Mouse (Mus musculus): ENCODE data around the gene Ppm1n. TPM values are rescaled to one million over a fixed set of nuclear protein-coding genes. Genes with fewer than 3 reads are reported as not detected.

The Ppm1n gene
- polyA plus RNA-seq, 1 experiment from 2014 or later = 0.12 TPM

DNA sequence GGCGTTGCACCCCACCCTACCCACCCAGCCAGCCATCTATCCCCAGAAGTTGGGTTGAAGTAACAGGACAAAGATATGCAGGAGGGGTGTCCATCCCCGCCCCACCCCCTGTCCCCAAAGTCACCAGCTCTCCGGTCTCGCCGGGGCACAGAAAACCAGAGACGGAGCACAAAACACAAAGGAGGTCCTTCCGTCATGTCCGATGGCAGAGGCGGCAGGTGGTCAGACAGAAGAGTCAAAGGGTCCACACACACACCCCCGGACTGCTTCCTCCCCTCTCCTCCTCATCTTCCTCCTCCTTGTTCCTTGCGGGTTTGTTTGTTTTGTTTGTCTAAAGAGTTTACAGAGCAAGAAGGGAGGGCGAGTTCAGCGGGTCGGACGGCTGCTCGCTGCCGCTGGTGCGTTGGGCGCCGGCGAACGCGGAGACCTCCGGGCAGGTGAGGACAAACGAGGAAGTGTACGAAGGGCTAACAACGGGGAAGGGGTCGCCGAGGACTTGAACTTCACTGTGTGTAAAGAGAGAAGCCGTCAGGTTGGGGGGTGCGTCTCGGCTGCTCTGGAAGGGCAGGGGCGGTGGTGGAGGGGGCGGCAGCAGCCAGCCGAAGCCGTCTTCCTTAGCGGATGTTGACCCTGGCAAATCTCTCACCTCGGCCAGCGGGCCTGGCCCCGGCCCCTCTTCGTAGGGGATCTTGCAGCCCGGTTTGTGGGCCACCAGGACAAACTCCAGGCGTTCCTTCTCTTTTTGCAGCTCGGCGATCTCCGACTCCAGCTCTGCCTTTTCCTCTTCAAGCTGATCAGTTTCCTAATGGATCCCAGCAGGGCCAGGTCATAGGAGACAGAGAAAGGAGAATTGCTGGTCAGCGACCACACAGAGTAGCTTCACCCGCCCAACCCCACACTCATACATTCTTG lies 24.9 kb upstream of the Ppm1n start:
- no peak for ATAC-seq
- H3K4me3 ChIP-seq (ENCODE audit: low read depth, low read length) = peak overlapping the region; percentile 39
- peaks cover 4% of the 10 kb centered on the region for H3K4me1 ChIP-seq (replicated peaks; ENCODE audit: control insufficient read depth, insufficient read depth, low read length)
- no peak for TF ChIP-seq CTCF (IDR thresholded peaks at IDR 0.05; ENCODE audit: low read depth)
- peak overlapping the region; percentile 57 for H3K4me2 ChIP-seq (replicated peaks; ENCODE audit: low read depth)
- H3K27ac ChIP-seq (ENCODE audit: low read depth, low read length) = no peak overlapping the region
- 0 out of 2 replicates have a peak overlapping the region, but pooled peaks have one; percentile 2 for H3K9ac ChIP-seq (ENCODE audit: low read depth, low read length)
- H3K36me3 ChIP-seq (ENCODE audit: control insufficient read depth, insufficient read depth) = no peaks in the 10 kb centered on the region
- H3K9me3 ChIP-seq (ENCODE audit: control insufficient read depth) = no peaks in the 10 kb centered on the region
- WGBS = 2% methylated on average over 48 of the region's 48 CpGs
- H3K27me3 ChIP-seq (replicated peaks; ENCODE audit: control insufficient read depth, insufficient read depth, low read length) = peaks cover 60% of the 10 kb centered on the region

DNA sequence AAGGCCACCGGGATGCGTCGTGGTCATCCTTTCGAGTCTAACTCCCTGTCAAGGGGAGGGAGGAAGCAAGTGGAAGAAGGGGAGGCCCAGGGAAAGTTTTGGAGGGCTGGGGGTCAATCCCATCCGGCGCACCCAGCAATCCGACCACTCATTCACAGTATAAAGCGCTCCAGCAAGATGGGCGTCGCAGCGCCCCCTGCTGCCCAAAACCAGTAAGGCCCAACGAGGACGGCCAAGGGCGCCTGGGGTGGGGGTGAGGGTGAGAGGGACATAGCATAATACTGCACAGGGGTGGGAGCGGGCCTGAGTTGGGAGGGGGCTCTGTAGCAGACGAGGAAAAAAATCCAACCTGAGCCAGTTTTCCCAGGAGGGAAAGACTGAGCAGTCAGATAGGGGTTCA lies 23.9 kb upstream of the Ppm1n start:
- no peaks in the 10 kb centered on the region for H3K9me3 ChIP-seq (ENCODE audit: control insufficient read depth)
- peaks cover 60% of the 10 kb centered on the region for H3K27me3 ChIP-seq (replicated peaks; ENCODE audit: control insufficient read depth, insufficient read depth, low read length)
- TF ChIP-seq CTCF (IDR thresholded peaks at IDR 0.05; ENCODE audit: low read depth) = peak; percentile 89
- WGBS = 3% methylated on average over 16 of the region's 16 CpGs
- H3K36me3 ChIP-seq (ENCODE audit: control insufficient read depth, insufficient read depth) = no peaks in the 10 kb centered on the region
- peaks cover 4% of the 10 kb centered on the region for H3K4me1 ChIP-seq (replicated peaks; ENCODE audit: control insufficient read depth, insufficient read depth, low read length)
- H3K27ac ChIP-seq (ENCODE audit: low read depth, low read length) = no peak overlapping the region
- H3K9ac ChIP-seq (ENCODE audit: low read depth, low read length) = no peak overlapping the region
- no peak for ATAC-seq
- peak overlapping the region; percentile 57 for H3K4me2 ChIP-seq (replicated peaks; ENCODE audit: low read depth)
- H3K4me3 ChIP-seq (ENCODE audit: low read depth, low read length) = peak overlapping the region; percentile 39

DNA sequence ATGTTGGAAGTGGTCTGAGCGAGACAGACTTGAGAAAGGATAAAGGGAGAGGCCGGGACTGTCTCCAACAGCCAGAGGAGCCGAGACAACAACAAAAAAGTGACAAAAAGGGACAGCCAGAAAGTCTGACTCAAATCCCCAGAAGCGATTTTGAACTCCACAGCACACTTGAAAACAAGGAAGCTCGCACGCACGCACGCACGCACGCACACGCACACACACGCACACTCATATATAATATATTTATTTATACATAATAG lies 23.1 kb upstream of the Ppm1n start:
- WGBS = 84% methylated on average over 12 of the region's 12 CpGs
- no peak for ATAC-seq
- H3K36me3 ChIP-seq (ENCODE audit: control insufficient read depth, insufficient read depth) = no peaks in the 10 kb centered on the region
- H3K27ac ChIP-seq (ENCODE audit: low read depth, low read length) = no peak overlapping the region
- H3K4me1 ChIP-seq (replicated peaks; ENCODE audit: control insufficient read depth, insufficient read depth, low read length) = peaks cover 4% of the 10 kb centered on the region
- H3K9me3 ChIP-seq (ENCODE audit: control insufficient read depth) = no peaks in the 10 kb centered on the region
- no peak for TF ChIP-seq CTCF (IDR thresholded peaks at IDR 0.05; ENCODE audit: low read depth)
- H3K9ac ChIP-seq (ENCODE audit: low read depth, low read length) = no peak overlapping the region
- peaks cover 60% of the 10 kb centered on the region for H3K27me3 ChIP-seq (replicated peaks; ENCODE audit: control insufficient read depth, insufficient read depth, low read length)
- H3K4me3 ChIP-seq (ENCODE audit: low read depth, low read length) = no peak overlapping the region
- no peak overlapping the region for H3K4me2 ChIP-seq (replicated peaks; ENCODE audit: low read depth)

DNA sequence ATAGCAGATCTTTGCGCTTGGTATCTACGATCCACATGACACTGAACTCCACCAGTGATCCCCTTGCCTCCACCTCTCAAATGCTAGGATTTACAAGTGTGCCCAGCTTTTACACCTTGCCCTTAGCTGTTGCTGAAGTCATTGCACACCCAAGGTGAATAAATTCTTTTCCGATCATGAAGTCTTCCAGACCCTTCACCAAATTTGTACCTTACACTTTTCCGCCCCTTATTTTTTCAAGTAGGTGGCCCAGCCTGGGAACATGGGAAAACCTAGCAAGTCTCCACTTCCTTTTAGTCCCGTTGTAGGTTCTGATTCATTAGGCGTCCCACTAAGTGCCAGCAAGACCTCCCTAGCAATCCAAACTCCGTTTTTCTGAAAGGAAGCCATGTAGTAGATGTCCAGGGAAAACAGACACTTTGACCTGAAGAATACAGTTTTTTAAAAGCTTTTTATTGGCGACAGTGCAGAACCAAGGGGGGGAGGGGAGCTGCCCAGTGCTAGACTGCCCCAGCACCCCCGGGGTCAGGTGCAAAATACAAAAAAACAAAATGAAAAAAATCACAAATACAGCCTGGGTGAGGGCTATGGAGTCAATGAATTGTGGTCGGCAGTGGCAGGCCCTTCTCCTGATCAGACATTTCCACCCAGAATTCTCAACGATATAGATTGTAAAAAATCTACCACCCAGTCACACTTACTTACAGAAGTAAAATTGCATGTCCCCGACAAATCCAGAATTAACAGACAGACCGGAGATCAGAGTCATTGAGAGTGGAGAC lies 22.6 kb upstream of the Ppm1n start:
- ATAC-seq = no peak
- Histone ChIP-seq H3K4me1 (replicated peaks; ENCODE audit: control insufficient read depth, insufficient read depth, low read length) (peaks cover 4% of the 10 kb centered on the region), H3K4me2 (replicated peaks; ENCODE audit: low read depth) (no peak overlapping the region), H3K36me3 (ENCODE audit: control insufficient read depth, insufficient read depth) (no peaks in the 10 kb centered on the region), H3K9me3 (ENCODE audit: control insufficient read depth) (no peaks in the 10 kb centered on the region), H3K27me3 (replicated peaks; ENCODE audit: control insufficient read depth, insufficient read depth, low read length) (peaks cover 60% of the 10 kb centered on the region), H3K27ac (ENCODE audit: low read depth, low read length) (no peak overlapping the region), H3K4me3 (ENCODE audit: low read depth, low read length) (0 out of 2 replicates have a peak overlapping the region, but pooled peaks have one; percentile 43), H3K9ac (ENCODE audit: low read depth, low read length) (no peak overlapping the region)
- TF ChIP-seq CTCF (IDR thresholded peaks at IDR 0.05; ENCODE audit: low read depth) = no peak
- WGBS = 57% methylated on average over 13 of the region's 13 CpGs

DNA sequence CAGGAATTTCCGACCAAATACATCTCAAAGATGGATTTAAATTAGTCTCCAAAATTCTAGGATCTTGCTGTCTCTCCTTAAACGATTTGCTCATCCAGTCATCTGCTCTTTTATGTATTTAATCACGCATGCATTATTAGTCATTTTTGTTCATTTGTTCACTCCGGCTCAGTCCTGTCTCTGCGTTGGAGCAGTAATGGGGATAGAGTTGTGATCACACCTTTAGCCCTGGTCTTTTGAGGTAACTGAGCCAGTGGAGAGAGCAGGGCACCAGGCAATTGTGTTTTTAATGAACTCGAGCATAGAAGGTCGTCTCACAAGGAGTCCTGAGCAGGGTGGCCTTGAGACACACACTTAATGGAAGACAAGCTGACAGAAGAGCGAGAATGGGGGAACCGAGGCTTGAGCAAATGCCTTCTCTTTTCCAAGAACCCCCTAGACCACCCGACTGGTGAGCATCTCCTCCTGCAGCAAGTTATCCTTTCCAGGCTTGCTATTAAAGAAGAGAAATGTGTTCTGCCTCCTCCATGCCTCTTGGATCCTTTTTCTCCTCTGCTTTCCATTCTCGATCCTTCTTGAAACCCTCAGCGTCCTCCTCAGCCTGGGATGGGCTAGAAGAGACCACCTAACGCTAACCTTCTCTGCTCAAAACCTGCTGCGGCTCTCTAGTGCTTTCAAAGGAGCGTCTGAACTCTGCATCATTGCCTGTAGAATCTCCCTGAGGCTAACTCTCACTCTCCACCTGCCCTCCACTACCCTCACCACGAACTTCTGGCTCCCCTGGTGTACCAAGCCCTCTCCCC lies 21.8 kb upstream of the Ppm1n start:
- H3K27ac ChIP-seq (ENCODE audit: low read depth, low read length) = no peak overlapping the region
- H3K4me2 ChIP-seq (replicated peaks; ENCODE audit: low read depth) = peak overlapping the region; percentile 58
- peaks cover 53% of the 10 kb centered on the region for H3K27me3 ChIP-seq (replicated peaks; ENCODE audit: control insufficient read depth, insufficient read depth, low read length)
- H3K9me3 ChIP-seq (ENCODE audit: control insufficient read depth) = no peaks in the 10 kb centered on the region
- H3K4me3 ChIP-seq (ENCODE audit: low read depth, low read length) = peak overlapping the region; percentile 43
- no peak for TF ChIP-seq CTCF (IDR thresholded peaks at IDR 0.05; ENCODE audit: low read depth)
- 12% methylated on average over 16 of the region's 16 CpGs for whole genome bisulfite sequencing
- H3K4me1 ChIP-seq (replicated peaks; ENCODE audit: control insufficient read depth, insufficient read depth, low read length) = peaks cover 4% of the 10 kb centered on the region
- H3K36me3 ChIP-seq (ENCODE audit: control insufficient read depth, insufficient read depth) = no peaks in the 10 kb centered on the region
- no peak for ATAC-seq
- 0 out of 2 replicates have a peak overlapping the region, but pooled peaks have one; percentile 18 for H3K9ac ChIP-seq (ENCODE audit: low read depth, low read length)

All from intestine, postnatal 0 days (tissue).